Mouse (Mus musculus): ENCODE data around the gene Grb2.

Grb2 gene

GRCm38 (mm10) chr11:115623487-115624070 lies 84.8 kb downstream of the Grb2 start:
- DNase-seq, result no peak

GRCm38 (mm10) chr11:115619949-115620348 lies 88.4 kb downstream of the Grb2 start:
- peak in 1 of 2 experiments; percentile 18 for DNase-seq

GRCm38 (mm10) chr11:115618732-115619516 lies 89.5 kb downstream of the Grb2 start:
- DNase-seq, result peak in 1 of 2 experiments; percentile 13

GRCm38 (mm10) chr11:115618001-115618400 lies 90.4 kb downstream of the Grb2 start:
- DNase-seq, result no peak

GRCm38 (mm10) chr11:115616893-115617292 lies 91.5 kb downstream of the Grb2 start:
- DNase-seq, result no peak

GRCm38 (mm10) chr11:115616371-115616770 lies 92.0 kb downstream of the Grb2 start:
- no peak for DNase-seq

- no peak for DNase-seq
These were observed 92.5 kb downstream of the Grb2 start for GRCm38 (mm10) chr11:115615875-115616274.

- DNase-seq, result no peak
These were observed 93.1 kb downstream of the Grb2 start for GRCm38 (mm10) chr11:115615108-115615825.

- DNase-seq, result no peak
These were observed 93.9 kb downstream of the Grb2 start for GRCm38 (mm10) chr11:115614346-115615107.

- peak; percentile 59 to 62 for DNase-seq
These were observed 95.1 kb downstream of the Grb2 start for GRCm38 (mm10) chr11:115613138-115613945.

- DNase-seq, result peak; percentile 94 to 96
These were observed 95.8 kb downstream of the Grb2 start, which contains the start of gene Mif4gd for GRCm38 (mm10) chr11:115612410-115613137. TSS of gene Mif4gd (minus strand) at chr11:115612969.

- DNase-seq, result peak; percentile 85 to 87
These were observed 96.4 kb downstream of the Grb2 start for GRCm38 (mm10) chr11:115612059-115612409.

GRCm38 (mm10) chr11:115611173-115611572 lies 97.2 kb downstream of the Grb2 start:
- DNase-seq, result no peak

- no peak for DNase-seq
These were observed 98.8 kb downstream of the Grb2 start for GRCm38 (mm10) chr11:115609576-115609975.

- peak in 1 of 2 experiments; percentile 26 for DNase-seq
These were observed 99.7 kb downstream of the Grb2 start for GRCm38 (mm10) chr11:115608421-115609399.

GRCm38 (mm10) chr11:115606733-115607132 lies 101.7 kb downstream of the Grb2 start:
- no peak for DNase-seq

GRCm38 (mm10) chr11:115604304-115604696 lies 104.1 kb downstream of the Grb2 start:
- DNase-seq, result peak in 1 of 2 experiments; percentile 53

- DNase-seq, result peak; percentile 95 to 96
These were observed 104.7 kb downstream of the Grb2 start, which contains the start of the genes Mrps7 and Gga3 for GRCm38 (mm10) chr11:115603476-115604303. TSS of gene Mrps7 (plus strand) at chr11:115603925. TSS of gene Gga3 (minus strand) at chr11:115604051.

- DNase-seq, result no peak
These were observed 105.3 kb downstream of the Grb2 start for GRCm38 (mm10) chr11:115603128-115603475.
